Mouse (Mus musculus): ENCODE data around the gene Pcbd2.
"Not testable (repeated sequence)": the region's sequence is repeated elsewhere in the genome, so short reads cannot be mapped to it uniquely, and the experiment has no call there.

Gene Pcbd2

DNA sequence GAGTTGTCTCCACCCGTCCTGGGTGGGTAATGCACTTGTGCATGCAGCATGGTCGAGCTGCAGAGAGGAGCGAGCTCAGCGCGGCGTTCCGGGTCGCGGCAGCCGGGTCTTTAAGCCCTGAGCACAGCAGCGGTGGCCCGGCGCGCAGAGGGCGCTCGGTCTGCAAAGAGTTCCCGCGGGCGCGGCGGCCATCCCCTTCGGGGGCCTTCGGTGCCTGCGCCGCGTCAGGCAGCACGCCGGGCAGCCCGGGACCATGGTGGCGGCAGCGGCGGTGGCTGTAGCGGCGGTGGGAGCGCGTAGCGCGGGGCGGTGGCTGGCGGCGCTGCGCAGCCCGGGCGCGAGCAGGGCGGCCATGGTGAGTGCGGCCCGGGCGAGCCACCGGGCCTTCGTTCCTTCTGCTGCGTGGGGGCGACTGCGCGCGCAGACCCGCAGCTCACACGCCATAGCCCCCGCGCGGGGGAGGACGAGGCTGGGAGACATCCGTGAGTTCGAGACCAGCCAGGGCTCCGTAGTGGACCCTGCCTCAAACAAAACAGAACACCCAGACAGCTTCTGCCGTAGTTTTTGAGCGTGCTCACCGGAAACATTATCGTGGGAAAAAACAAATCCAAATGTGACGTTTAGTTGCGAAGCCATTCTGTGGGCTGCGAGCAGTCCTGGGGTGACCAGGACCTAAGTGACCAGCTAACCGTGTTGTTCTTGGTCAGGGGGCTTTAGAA lies at the start of gene Pcbd2:
TSS of gene Pcbd2 (plus strand) at position 249 of the 719 bp plus-strand sequence.
- peak; percentile 85 for DNase-seq (ENCODE audit: low spot score)

DNA sequence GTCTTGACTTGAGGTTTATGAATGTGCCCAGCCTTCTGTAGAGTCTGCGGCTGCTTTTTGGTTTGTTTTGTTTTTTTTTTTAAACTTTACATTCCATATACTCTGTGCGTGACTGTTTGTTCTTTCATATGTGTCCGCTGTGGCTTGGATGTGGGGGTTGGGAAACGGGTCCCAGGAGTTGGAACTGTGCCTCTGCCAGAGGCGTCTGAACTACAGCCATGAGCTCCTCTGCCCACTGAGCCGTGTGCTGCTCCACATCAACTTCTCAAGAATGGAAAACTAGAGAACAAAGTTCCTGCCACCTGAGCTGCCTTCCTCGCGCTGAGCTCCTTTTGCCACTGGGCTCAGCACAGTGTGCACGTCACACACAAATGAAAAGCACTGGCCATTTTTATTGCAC lies 45.0 kb upstream of the Pcbd2 start:
- no peak for DNase-seq (ENCODE audit: low spot score)

GRCm38 (mm10) chr13:55683581-55683980 lies 43.6 kb upstream of the Pcbd2 start:
- DNase-seq (ENCODE audit: low spot score): no peak

- peak; percentile 55 for DNase-seq (ENCODE audit: low spot score)
Observed at GRCm38 (mm10) chr13:55686107-55686633, 41.0 kb upstream of the Pcbd2 start.

GRCm38 (mm10) chr13:55687927-55688602 lies 39.1 kb upstream of the Pcbd2 start:
- DNase-seq (ENCODE audit: low spot score): peak; percentile 53

DNA sequence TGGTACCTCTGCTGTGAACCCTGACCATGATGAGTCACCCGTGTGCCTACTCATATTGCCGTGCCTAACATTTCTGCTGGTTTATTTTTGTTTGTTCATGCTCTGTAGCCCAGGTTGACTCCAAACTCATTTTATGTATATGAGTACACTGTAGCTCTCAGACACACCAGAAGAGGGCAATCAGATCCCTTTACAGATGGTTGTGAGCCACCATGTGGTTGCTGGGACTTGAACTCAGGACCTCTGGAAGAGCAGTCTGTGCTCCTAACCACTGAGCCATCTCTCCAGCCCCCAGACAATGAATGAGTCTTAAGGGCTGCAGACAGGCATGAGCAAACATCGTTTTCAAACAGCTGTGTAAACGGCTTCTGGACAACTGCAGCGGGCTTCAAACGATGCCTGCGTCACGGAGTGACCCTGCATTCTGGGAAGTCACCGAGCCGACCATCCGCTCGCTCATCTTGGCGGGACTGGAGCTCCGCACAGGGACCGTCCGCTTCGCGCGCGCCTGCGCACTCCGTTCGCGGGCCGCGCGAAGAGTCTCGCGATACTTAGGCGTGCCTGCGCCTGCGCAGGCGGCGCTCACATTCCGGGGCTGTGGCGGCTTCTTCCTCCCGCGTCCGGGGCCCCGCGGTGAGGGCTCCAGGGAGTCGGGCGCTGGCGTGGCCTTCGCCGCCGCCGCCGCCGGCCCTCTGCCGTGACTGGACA lies 34.5 kb upstream of the Pcbd2 start, which contains the start of gene B230219D22Rik:
TSS of gene B230219D22Rik (plus strand) at position 590 of the 708 bp plus-strand sequence.
- peak; percentile 96 for DNase-seq (ENCODE audit: low spot score)

DNA sequence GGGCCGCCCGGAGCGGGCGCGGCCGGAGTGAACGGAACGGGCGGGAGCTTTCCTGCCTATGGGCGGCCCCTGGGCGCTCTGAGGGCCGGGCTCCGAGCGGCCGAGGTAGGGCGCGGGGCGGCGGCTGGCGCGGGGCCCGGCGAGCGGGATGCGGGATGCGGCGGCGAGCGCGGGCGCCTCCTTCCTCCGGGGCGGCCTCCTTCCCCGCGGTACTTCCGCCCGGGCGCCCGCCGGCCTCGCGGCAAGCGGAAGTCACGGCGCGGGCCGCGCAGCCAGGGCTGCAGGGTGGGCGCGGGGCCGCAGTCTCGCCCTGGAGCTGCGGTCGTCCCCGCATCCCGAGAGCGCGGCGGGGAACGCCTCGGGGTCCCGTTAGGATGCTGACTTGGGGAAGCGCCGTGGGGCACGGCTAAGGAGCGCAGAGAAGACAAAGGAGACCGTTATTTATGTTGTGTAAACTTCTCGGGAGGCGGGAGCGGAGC lies 33.9 kb upstream of the Pcbd2 start:
- DNase-seq (ENCODE audit: low spot score): peak; percentile 52

DNA sequence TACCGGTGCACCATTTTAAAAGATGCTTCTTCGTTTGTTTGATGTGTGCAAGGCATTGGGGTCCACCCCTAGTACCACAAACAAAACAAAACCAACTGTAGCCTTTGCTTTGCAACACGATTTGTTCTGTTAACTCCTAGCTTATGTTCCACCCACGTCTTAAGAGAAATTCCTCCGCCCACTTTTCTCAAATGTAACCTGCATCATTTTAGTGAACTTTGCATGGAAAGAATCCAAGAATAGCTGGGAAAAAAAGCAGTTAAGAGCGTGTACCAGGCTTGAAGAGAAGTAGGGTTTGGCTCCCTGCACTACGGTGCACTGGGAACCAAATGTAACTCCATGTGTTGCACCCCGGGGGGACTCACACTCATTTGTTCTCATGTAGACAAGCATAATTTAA lies 33.1 kb upstream of the Pcbd2 start:
- DNase-seq (ENCODE audit: low spot score): peak; percentile 17

GRCm38 (mm10) chr13:55695989-55696388 lies 31.2 kb upstream of the Pcbd2 start:
- not testable (repeated sequence) for DNase-seq (ENCODE audit: low spot score)

GRCm38 (mm10) chr13:55704301-55704700 lies 22.9 kb upstream of the Pcbd2 start:
- no peak for DNase-seq (ENCODE audit: low spot score)

DNA sequence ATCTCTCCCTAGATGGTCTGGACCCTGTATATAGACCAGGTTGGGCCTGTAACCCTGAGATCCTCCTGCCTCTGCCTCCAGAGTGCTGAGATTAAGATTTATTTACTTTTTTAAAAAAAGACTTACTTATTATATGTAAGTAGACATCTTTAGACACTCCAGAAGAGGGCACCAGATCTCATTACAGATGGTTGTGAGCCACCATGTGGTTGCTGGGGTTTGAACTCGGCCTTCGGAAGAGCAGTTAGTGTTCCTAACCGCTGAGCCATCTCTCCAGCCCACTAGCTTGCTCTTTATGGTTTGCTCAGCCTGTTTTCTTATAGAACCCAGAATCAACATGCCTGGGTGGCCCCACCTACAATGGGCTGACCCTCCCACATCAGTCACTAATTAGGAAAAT lies 14.3 kb upstream of the Pcbd2 start:
- no peak for DNase-seq (ENCODE audit: low spot score)

- DNase-seq (ENCODE audit: low spot score): peak; percentile 92
Observed at GRCm38 (mm10) chr13:55714501-55715166, 12.5 kb upstream of the Pcbd2 start, which contains the start of gene Txndc15. Txndc15 (plus strand) TSS chr13:55714650.

DNA sequence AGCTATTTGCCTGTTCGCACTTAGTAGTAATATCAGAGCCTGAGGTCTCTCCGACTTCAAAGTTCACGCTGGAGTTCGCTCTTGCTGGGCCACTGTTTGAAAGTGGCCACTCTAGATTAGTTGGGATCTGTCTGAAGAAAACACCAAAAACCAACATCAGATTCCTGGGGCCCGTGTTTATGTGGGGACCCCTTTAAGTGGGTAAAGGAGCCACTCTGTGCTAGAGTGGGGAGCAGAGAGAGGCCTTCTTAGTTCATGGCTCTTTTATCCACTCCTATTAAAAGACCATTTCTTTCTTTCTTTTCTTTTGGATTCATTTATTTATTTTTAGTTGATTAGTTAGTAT lies 12.0 kb upstream of the Pcbd2 start:
- DNase-seq (ENCODE audit: low spot score): no peak

DNA sequence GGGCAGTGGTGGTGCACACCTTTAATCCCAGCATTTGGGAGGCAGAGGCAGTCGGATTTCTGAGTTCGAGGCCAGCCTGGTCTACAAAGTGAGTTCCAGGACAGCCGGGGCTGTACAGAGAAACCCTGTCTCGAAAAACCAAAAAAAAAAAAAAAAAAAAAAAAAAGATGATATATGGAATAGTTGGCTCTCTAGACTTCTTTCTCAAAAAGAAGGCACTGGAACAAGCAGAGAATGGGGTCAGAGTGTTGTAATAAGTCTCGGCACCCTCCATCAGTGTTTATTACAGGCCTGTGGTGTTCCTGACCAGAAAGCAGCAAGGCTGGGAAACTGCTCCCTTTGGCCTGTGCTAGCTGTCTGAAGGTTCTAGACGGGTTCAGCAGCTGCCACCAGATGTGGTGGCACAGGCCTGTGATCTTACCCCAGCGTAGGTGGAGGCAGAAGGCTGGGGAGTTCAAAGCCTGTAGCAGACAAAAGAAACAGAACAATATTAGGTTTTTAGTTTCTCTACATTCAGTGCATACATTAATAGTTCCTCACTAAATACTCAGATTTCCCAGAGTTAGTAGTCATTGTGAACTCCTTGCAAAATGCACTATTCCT lies 11.2 kb upstream of the Pcbd2 start:
- no peak for DNase-seq (ENCODE audit: low spot score)

GRCm38 (mm10) chr13:55721516-55721915 lies 5.7 kb upstream of the Pcbd2 start:
- DNase-seq (ENCODE audit: low spot score): no peak

- no peak for DNase-seq (ENCODE audit: low spot score)
Observed at GRCm38 (mm10) chr13:55721995-55722394, 5.2 kb upstream of the Pcbd2 start.

DNA sequence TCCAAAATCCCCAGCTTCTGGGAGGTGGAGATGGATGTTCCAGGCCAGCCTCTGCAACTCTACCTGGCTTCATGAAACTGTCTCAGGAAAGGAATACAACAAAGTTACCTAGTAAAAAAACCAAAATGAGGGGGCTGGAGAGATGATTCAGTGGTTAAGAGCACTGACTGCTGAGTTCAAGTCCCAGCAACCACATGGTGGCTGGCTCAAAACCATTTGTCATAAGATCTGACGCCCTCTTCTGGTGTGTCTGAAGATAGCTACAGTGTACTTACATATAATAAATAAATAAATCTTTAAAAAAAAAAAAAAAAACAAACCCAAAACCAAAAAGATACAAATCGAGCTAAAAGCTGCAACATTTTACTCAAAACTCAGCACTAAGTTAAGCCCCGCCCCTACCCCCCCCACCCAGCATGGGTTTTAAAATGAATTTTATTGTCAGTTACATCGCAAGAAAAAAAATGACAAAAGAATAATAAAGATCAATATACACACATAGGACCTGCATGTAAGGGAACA lies 509 bp upstream of the Pcbd2 start:
- DNase-seq (ENCODE audit: low spot score): peak; percentile 45

- DNase-seq (ENCODE audit: low spot score): peak; percentile 83
Observed at GRCm38 (mm10) chr13:55727839-55728238, 671 bp downstream of the Pcbd2 start.

DNA sequence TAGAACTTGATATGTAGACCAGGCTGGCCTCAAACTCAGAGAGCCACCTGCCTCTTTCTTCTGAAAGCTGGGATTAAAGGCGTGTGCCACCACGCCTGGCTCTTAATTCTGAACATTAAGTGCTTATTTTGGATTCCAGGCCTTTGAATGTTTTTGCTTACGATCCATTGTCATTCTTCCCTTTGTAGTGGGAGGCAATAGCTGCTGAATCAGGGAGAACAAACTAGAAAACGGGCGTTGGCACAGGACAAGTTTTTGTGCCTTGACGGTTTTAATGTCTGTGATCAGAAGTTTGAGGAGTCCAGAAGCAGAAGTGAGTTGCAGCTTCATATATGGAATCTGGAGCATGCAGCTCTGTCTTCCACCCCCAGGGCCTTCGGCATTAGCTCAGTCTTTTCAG lies 3.5 kb downstream of the Pcbd2 start:
- DNase-seq (ENCODE audit: low spot score): no peak

GRCm38 (mm10) chr13:55732121-55732520 lies 5.0 kb downstream of the Pcbd2 start:
- no peak for DNase-seq (ENCODE audit: low spot score)

Measured in retina, embryonic 14.5 days (tissue).